Mouse (Mus musculus) c-Kit-positive CD71-positive TER-119-negative erythroid progenitor cells, embryonic 14.5 days (primary cell): ENCODE results near the gene Git1.

Experiments
- DNase-seq: peaks from one replicate; pipeline ENCODE4 v3.0.0-alpha.2; 2013; ENCODE audit warnings: low read depth

The Git1 gene

DNA sequence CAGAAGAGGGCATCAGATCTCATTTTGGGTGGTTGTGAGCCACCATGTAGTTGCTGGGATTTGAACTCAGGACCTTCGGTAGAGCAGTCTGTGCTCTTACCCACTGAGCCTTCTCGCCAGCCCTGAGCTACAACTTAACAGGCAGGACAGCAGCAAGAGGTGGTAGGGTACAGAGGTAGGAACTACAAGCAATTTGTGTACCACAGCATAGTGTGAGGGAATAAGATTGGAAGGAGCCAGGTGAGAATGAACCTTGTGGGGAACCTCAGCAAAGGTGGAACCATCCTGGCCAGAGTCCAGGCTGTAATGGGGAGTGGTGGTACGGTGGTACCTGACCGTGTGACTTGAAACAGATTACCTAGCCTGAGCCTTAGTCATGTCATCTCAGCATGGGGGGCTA is 8.6 kb downstream of the Git1 start:
- DNase-seq = no peak

DNA sequence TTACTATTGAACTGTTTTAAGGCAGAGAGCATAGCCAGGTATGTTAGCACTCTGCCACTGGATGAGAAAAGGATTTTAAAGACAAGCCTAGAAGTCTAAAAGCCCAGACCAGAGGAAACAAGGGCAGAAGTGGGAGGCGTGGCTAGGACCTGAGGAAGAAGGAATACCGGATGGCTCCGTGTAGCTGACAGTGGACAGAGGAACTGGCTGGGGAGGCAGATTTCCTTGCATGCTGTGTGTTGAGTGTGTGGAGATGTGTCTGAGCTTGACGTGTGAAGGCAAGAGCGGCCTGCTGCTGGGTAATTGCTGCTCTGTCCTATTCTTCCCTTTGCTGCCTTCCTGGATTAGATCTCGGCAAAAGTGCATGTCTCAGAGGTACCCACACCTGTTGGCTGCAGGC is 9.1 kb downstream of the Git1 start:
- no peak for DNase-seq

DNA sequence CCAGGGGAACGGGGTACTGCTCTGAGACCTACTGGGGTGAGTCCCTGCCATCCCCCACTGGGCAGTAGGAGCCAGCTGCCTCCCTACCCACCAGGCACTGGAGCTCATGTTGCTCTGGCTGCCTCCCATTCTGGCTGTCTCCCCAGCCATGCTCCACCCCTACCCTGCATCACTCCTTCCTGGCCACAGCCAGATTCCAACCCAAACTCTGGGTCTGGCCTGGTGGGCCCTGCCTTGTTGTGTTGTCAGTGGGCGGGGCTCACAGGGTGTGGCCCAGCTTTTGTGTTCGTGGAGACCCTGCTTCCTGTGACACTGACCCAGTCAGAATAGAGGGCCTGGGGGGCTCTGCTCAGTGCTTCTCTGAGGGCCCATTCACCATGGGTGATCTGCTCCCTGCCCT is 10.1 kb downstream of the Git1 start:
- DNase-seq = no peak

DNA sequence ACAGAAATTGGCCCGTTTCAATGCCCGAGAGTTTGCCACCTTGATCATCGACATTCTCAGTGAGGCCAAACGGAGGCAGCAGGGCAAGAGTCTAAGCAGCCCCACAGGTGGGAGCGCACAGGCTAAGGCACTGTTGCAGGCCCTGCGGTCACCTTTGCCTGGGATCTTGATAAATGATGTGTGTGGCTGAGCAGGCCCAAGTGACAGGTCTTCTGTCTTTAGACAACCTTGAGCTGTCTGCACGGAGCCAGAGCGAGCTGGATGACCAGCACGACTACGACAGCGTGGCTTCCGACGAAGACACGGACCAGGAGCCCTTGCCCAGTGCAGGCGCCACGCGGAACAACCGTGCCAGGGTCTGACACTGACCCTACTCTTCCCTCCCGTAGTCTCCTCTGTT is 11.0 kb downstream of the Git1 start:
- no peak for DNase-seq

DNA sequence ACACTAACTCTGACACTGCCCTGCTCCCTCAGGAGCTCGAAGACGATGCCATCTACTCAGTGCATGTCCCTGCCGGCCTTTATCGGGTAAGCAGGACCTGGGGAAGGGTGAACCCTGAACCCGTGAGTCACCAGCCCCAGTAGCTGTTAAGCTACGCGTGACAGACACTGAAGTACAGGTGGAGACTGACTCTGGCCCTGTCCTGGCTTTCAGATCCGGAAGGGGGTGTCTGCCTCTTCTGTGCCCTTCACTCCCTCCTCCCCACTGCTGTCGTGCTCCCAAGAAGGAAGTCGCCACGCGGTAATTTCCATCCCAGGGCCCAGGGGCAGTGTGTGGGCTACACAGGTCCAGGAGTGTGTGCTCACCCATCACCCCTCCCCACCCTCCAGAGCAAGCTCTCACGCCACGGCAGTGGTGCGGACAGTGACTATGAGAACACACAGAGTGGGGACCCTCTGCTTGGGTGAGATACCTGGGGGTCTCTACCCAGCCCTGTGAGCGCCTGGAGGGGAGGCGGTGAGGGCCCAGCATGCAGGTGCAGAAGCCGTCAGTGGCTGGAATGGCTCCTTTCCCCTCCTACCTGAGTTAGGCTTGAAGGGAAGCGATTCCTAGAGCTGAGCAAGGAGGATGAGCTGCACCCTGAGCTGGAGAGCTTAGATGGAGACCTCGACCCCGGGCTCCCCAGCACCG is 12.1 kb downstream of the Git1 start:
- DNase-seq = no peak

DNA sequence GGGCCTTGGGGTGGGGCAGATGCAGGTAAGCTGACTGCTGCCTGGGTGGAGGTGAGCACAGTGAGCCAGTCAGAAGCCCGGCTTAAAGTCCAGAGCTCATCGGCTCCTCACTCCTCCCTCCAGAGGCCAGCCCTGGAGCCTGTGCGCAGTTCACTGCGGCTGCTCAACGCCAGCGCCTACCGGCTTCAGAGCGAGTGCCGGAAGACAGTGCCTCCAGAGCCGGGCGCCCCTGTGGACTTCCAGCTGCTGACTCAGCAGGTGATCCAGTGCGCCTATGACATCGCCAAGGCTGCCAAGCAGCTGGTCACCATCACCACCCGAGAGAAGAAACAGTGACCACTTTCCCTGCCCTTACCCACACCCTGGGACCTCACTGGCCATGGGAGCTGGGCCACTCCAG is 12.9 kb downstream of the Git1 start:
- DNase-seq = no peak

DNA sequence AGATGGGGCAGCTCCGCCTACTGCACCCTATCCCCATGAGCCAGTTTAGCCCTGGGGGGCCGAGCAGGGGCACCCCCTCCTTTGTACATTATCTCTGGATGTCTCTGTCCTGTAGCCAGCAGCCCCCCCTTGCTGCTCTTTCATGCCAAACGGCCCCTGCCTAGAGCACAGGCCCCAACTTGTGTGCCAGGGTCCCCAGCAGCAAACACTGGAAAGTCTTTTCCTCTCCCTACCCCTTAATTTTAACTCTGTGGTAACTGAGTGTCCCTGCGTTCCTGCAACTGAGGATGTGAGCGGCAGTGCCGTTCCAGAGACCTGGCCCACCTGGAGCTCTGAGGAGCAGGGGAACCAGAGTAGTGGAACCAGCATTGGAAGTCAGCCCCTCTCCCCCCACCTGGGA is 13.6 kb downstream of the Git1 start:
- DNase-seq = no peak

DNA sequence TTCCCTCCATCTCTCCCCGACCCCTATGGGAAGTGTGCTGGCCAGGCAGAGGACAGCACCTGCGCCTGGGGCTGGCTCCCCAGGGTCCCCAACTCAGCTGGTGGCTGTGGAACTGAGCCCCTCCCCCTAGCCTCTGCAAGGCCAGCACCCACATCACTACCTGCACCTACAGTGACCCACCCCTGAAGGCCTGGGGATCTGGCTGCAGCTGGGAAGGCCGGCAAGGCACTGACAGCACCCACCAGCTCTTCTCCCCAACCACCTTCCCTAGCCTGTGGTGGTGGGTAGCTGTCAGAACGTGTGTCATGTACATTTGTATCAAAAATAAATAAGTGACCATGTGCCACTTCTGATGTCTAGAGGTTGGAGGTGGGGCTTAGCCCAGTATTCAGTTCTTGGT is 14.1 kb downstream of the Git1 start:
- DNase-seq = no peak

DNA sequence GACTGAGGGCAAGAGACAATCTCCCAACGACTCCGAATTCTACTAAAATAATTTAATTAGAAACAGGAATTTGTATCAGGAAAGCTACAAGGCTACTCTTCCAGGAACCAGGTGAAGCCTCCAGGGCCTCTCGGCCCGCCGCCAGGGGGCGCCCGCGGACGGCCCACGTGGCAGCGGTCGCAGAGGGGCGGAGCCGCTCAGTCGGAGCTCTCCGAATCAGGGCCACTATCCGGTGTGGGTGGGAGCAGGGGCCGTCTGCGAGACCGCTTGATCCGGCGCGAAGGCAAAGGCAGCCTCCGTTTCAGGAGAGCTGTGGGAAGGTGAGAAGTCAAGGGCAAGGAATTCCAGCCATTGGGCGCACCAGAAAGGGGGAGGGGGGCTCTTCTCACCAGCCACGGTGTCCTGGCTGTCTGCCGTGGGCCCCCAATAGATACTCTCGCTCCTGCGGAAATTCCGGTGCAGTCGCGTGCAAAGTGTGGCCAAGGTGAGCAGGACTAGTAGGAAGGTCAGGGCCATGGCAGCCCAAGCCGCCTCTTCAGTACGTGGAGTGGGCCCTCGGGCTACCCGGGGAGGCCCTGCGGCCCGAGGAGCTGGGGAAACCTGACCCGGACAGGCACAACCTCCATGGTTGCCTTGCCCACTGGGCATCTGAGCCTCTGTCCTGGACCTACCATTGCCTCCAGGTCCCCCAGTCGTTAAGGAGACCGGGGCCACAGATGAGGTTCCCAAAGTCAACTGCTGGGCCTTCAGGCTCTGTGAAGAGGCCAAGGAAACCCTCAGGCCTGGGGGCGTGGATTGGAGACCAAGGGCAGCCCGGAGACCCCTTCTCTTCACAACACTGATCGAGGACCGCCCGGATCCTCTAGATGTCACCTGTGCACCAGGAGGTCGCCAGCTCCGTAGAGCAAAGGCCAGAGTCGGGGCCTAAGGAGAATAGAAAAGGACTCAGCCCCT is 15.0 kb downstream of the Git1 start:
- DNase-seq = no peak

DNA sequence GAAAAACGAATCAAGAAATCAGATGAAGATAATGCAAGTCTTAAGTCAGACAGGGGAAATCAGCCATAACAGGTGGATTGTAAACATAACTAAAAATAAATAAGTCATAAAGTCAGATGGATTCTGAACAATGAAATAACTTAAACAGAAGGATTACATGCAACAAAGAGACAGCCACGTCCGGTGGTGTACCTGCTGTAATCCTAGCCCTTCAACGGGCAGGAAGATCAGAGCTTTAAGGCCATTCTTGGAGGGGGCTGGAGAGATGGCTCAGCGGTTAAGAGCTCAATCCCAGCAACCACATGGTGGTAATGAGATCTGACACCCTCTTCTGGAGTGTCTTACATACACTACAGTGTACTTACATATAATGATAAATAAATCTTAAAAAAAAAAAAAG is 18.0 kb downstream of the Git1 start:
- no peak for DNase-seq

DNA sequence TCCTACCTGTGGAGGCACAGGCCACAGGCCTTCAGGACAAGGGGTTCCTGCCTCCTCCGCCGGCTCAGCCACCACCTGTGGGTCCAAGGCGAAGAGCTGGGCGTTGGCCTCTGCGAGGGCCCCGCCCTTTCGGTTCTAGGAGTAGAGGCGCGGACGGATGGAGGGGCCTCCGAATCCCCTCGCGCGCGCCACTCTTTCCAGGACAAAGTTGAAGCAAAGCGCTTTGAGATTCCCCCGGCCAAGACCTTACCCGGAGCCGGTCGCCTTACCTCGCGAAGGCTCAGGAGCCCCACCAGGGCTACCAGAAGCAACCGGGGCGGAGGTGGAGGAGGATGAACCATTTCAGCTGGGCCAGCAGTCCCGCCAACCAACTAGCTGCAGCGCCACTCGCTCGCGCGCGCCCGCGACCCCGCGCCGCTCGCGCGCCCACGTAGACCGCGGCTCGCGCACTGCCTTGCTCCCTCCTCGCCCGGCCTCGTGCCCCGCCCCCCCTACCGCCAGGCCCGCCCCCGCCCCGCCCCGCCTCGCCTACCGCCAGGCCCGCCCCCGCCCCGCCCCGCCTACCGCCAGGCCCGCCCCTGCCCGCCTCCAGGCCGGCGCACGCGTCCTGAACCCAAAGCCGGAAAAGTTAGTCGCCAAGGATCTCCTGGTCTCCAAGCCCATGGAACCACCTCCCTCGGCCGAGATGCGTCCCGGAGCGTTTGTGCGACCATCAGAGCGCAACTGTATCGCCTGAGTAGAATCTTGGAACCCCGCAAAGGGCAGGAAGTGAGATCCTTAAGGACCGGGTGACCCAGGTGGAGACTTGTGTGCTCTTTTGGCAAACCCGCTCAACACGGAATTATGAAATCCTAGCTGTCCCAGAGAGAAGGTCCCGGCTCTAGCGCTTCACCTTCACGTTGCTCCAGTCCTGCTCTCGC is 19.8 kb downstream of the Git1 start:
- no peak for DNase-seq

DNA sequence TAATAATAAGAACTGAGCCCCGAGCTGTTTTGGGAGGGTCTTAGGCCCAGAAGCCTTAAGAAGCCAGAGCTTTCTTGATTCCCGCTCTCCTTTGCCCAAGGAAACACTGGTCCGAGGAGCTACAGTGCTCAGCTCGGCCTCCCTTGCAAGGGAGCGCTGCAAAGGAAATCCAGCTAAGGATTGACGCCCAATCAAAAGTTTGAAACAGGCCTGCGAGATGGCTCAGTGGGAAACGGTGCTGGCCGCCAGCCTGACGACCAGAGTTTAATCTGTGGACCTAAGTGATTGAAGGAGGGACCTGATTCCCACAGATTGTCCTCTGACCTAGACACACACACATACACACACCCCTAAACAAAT is 20.4 kb downstream of the Git1 start:
- no peak for DNase-seq

DNA sequence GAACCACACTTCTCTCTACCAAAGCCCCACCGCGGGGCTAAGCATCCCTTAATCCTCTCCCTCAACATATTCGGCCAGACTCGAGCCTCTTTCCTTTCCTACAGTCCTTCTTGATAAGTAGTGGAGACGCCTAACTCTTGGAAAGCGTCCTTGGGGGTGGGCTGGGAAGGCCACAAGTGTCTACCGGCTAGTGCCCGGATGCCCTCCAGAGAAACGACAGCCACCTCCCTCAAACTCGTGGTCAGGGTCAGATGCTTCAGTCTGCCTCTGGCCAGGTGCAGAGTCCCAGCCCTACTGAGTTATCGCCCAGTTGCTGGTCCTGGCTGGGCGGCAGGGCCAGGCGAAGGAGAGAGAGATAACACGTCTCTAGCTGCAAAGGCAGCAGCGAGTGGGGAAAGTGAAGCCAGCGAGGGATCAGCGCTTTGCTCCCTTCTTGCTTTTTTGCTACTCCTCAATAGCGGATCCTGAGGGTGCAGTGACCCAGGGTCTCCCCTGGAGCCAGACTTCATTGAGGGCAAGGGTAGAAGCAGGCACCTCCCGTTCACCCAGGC is 21.0 kb downstream of the Git1 start:
- DNase-seq = no peak

DNA sequence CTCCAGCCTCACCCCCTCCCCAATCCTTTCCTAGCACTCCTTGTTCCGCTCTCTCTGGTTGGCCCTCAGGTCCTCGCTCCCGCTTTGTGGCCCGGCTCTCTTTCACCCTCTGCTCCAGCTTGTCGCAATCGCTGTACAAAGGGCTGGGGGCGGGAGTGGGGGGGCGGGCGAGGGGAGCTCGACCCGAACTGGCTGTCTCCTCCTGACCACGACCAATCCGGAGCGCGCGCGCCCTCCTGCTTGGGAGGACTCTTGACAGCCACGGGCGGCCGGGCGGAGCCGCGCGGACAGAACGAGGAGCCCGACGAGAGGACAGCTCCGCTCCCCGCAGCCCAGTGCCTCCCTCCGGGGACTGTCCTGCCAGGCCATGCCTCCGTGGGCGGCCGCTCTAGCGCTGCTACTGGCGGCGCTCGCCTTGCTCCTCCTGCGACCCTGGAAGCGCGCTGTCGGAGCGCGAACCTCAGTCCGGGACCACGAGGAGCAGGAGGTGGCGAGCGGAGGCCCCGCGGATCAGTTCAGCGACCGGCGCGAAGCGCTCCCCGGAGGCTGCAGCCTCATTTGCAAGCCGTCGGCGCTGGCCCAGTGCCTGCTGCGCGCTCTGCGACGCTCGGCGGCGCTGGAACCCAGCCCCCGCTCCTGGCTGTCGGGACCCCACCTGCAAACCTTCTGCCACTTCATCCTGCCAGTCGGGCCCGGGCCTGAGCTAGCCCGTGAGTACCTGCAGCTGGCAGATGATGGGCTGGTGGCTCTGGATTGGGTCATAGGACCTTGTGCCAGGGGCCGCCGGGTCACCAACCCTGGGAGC is 21.7 kb downstream of the Git1 start, which contains the start of gene Abhd15:
Gene Abhd15, plus strand, starts transcription at position 290 of the 805 bp plus-strand sequence.
- DNase-seq = no peak

DNA sequence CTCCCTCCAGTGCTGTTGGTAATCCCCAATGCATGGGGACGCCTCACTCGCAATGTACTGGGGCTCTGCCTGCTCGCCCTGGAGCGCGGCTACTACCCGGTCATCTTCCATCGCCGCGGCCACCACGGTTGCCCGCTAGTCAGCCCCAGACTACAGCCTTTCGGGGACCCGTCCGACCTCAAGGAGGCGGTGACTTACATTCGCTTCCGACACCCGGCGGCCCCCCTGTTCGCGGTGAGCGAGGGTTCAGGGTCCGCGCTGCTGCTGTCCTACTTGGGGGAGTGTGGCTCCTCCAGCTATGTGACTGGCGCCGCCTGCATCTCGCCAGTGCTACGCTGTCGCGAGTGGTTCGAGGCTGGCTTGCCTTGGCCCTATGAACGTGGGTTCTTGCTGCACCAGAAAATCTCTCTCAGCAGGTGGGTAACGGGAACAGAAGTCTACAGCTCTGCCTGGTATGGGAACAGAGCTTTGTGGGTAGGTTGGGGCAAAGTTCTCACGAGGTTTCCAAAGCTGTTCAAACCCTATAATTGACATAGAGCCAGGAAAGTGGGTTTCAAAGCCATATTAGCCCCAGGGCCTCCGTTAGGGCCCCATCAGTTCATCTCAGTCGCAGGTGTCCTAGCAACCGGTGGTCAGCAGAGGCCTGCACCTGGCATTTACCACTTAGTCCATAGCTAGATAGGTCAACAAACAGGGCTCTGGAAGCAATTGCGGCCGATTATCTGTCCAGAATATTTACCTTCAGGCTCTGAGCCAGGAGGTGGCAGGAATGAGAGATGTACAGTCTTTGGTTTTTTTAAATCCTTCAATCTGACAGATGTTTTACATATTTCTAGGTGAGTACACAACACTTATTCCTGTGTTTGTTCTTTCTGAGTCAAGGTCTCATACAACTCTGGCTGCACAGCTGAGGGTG is 22.5 kb downstream of the Git1 start, which contains the start of gene Trp53i13:
Gene Trp53i13, minus strand, starts transcription at position 344 of the 916 bp plus-strand sequence.
- no peak for DNase-seq

DNA sequence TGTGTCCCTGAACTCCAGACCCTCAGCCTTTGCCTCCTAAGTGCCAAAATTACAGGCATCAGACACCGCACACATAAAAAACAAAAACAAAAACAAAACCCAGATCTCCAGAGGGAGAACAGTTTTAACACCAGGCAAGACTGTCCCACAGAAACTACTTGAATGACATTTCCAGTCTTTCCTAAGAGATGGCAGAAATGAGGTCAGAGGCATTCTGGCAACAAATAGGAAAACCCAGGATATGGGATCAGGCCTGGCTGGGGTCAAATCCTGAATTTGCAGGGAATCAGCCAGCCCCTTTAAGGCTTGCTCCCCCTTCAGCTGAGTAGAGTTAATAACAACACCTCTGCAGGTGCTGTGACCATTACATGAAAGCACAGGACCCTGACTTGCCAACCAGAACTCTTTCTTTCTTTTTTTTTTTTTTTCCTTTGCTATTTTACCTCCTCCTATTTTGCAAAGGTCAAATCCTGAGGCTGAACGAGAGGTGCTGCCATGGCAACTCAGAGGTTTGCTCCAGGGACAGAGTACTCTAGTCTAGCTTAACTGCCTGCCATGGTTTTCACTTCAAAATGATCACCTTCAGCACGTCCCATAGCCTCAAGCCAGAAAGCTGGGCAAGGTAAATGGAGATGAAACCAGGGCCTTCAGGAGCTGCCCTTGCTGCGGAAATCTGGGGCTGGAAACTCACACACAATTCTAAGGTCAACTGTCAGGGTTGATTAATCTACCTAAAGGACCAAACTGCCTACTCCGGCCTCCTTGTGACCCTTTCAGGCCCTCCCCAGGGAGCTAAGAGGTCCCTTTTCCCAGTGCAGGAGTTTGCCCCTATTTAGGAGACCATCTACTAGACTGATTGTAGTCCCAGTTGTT is 23.4 kb downstream of the Git1 start:
- DNase-seq = no peak

DNA sequence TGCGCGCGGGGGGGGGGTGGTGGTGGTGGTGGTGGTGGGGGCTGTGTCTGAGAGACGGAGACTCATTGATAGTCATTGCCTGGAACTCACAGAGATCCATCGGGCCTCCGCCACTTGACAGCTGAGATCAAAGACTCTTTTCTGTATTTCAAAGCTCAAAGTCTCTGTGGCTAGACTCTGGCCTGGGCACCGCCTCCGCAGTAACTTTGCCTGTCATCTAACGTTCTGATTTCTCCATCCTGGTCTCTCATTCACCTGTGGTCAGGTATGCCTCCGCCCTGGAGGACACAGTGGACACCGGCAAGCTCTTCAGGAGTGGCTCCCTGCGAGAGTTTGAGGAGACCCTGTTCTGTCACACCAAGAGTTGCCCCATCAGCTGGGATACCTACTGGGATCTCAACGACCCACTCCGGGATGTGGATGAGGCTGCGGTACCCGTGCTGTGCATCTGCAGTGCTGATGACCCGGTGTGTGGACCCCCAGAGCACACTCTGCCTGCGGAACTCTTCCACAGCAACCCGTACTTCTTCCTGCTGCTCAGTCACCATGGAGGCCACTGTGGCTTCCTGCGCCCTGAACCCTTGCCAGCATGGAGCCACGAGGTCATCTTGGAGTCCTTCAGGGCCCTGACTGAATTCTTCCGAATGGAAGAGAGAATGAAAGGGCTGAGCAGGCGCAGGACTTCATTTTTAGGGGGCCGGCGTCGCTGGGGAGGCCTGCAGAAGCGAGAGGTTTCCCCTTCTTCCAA is 24.9 kb downstream of the Git1 start:
- no peak for DNase-seq

DNA sequence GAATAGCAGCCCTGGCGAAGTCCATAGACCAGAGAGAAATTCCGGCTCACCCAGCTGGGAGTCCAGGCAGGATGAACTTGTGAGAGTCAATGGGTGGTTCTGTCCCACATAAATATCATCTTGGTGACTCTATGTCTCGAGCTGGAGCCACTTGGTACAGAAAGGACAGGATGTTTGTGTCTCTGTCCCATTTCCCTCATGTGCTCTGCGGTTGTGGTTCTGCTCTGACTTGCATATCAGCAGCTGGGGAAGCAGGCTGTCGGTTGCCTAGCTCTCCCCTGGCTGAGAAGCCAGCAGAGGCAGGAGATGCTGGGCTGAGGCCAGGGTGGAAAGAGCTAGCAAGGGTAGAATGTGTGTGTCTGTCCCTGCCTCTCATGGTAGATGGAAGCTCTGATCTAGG is 25.7 kb downstream of the Git1 start, which contains the start of gene Gm10392:
Gene Gm10392, minus strand, starts transcription at position 156 of the 400 bp plus-strand sequence.
- DNase-seq = no peak
